Mouse (Mus musculus) embryonic facial prominence, embryonic 10.5 days (tissue): ENCODE results near the gene Ybx2. TPM values are rescaled to one million over a fixed set of nuclear protein-coding genes. Genes with fewer than 3 reads are reported as not detected.
A peak's percentile ranks its signal among the peaks of the same experiment; 100 is the strongest.
"Not testable (repeated sequence)": the region's sequence is repeated elsewhere in the genome, so short reads cannot be mapped to it uniquely, and the experiment has no call there.

Experiments
- DNase-seq: peaks from one replicate; pipeline ENCODE4 v3.0.0-alpha.2; 2017; ENCODE audit warnings: low spot score
- H3K27ac ChIP-seq: fragments of 300-500 bp; sonication (generic); replicated peaks from 2 replicates; pipeline ENCODE4 v1.5.1; 2016; ENCODE audit warnings: mild to moderate bottlenecking
- H3K27me3 ChIP-seq: fragments of 300-500 bp; sonication (generic); replicated peaks from 2 replicates; pipeline ENCODE4 v1.6.1; 2016; ENCODE audit warnings: low read depth, mild to moderate bottlenecking; ENCODE audit not compliant: poor library complexity, severe bottlenecking
- H3K36me3 ChIP-seq: fragments of 300-500 bp; sonication (generic); replicated peaks from 2 replicates; pipeline ENCODE4 v1.6.1; 2016; ENCODE audit warnings: mild to moderate bottlenecking, moderate library complexity
- H3K4me1 ChIP-seq: fragments of 300-500 bp; sonication (generic); 2 replicates; pipeline ENCODE4 v1.6.1; 2016
- H3K4me3 ChIP-seq: fragments of 300-500 bp; sonication (generic); 2 replicates; pipeline ENCODE4 v1.5.1; 2016; ENCODE audit warnings: mild to moderate bottlenecking, moderate library complexity
- H3K9me3 ChIP-seq: fragments of 300-500 bp; sonication (generic); 2 replicates; pipeline ENCODE4 v1.6.1; 2016; ENCODE audit warnings: mild to moderate bottlenecking
- WGBS: fragments of 180-500 bp; shearing (Covaris S2); methylation state at CpG from one replicate; pipeline ENCODE4 v1.1.7; 2016; 5-methylcytosine and 5-hydroxymethylcytosine counted together
- polyA plus RNA-seq: library from polyadenylated mRNA; unstranded; fragments of >200 nt; fragmentation: Nextera tagmentation; extraction: Ambion mirVana; gene quantifications from 2 replicates; pipeline ENCODE4 v1.2.1, GENCODE M21; 2016

Gene Ybx2
- polyA plus RNA-seq, 1 experiment from 2014 or later, result 5.8 TPM

DNA sequence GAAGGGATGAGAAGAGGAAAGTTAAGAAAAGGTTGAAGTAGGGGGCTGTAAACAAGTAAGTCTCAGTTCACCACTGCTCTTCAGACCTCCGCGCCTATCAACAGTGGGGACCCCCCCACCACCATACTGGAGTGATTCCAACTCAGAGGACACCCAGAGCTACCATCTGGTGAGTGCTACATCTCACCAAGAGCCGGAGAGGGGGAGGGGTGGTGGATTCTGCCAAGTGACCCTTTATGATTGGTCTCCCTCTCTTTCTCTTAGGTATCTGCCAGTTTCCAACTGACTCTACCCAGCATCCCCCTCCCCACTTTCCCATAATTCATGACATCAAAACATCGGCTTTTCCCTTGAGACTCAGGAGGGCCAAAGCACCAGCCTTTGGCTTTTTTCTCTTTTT, 5.4 kb downstream of the Ybx2 start:
- DNase-seq, result no peak
- peaks cover 45% of the 10 kb centered on the region for H3K27me3 ChIP-seq
- H3K4me1 ChIP-seq, result peaks cover 36% of the 10 kb centered on the region
- no peak overlapping the region for H3K4me3 ChIP-seq
- H3K27ac ChIP-seq, result no peak overlapping the region
- 84% methylated on average over 4 of the region's 4 CpGs for WGBS
- peaks cover 46% of the 10 kb centered on the region for H3K36me3 ChIP-seq
- H3K9me3 ChIP-seq, result no peaks in the 10 kb centered on the region

GRCm38 (mm10) chr11:69945216-69945615, 9.6 kb downstream of the Ybx2 start:
- WGBS, result 80% methylated on average over 13 of the region's 13 CpGs
- H3K4me3 ChIP-seq, result peak overlapping the region; percentile 62; the same call in 1 of the 2 replicates
- H3K9me3 ChIP-seq, result no peaks in the 10 kb centered on the region
- no peak for DNase-seq
- H3K36me3 ChIP-seq, result peaks cover 52% of the 10 kb centered on the region
- H3K4me1 ChIP-seq, result peaks cover 34% of the 10 kb centered on the region
- H3K27me3 ChIP-seq, result peaks cover 4% of the 10 kb centered on the region; the same call in 1 of the 2 replicates
- H3K27ac ChIP-seq, result no peak overlapping the region; the same call in 1 of the 2 replicates

DNA sequence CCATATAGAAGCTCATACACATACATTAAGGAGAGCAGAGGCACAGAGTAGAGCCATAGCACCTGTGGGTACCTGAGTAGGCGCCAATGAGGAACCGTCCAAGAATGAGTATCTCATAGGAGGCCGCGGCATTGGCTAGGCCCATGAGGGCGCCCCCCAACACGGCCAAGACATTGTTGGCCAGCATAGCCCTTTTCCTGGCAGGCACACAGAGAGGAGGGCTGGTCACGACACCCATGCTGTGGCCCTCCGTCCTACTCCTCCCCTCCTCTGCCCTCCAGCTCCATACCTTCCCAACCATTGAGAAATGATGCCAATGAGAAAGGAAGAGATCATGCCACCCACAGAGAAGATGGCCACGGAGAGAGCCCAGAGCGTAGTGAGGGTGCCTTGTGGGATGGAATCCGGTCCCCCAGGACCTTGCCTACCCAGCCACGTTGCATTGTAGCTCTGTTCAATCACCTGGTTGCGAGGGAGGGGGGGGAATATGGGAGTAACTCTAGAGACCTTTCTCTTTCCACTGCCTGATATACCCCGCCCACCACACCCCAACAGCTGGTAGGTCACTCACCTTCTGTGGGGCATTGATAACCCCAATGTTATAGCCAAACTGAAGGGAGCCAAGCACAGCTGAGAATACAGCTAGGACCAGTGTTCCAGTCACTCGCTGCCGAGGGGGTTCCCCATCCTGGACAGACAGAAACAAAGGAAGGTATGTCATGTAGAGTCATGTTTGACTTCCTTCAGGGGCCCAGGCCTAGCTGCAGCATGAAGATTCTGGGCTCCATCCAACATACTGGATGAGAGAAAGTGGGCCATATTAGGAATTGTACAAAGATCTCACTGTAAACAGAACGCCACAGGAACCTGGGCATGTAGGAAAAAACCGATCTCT, 10.6 kb downstream of the Ybx2 start:
- 92% methylated on average over 18 of the region's 18 CpGs for WGBS
- H3K4me3 ChIP-seq, result peak overlapping the region; percentile 62
- H3K36me3 ChIP-seq, result peaks cover 52% of the 10 kb centered on the region

DNA sequence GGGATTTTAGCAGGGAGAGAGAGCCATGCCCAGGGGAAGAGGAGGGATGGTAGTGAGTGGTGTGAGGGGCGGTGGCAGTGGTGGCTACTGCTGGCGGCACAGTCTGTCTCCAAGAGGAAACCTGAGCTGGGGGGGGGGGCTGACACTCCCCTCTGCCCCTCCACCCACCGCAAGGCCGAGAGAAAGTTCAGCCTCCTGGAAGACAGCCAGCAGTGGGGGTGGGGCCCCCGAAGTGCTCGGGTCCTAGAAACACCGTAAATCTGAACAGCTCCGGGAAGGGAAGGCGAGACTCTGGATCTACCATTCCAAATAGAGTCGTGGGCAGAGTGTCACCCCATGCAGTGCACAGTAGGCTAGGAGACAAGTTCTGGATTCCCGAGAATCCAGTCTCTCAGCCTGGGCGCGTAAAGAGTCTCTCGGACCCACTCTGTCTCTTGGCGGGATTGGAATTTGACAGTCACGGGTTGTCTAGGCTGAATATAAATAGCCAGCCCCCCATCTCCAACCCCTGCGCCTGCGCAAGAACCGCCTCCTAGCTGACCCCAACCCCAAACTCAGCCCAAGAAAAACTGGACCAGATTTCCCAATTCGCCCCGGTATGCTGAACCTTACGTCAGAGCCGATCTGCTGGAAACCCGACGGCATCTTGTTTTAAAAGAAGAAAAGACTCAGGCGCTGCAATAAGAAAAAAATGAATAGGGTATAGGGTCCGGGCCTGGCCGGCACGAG, 11.9 kb downstream of the Ybx2 start:
- H3K27ac ChIP-seq, result peak overlapping the region; percentile 95
- H3K4me1 ChIP-seq, result peaks cover 34% of the 10 kb centered on the region
- WGBS, result 3% methylated on average over 29 of the region's 29 CpGs
- no peaks in the 10 kb centered on the region for H3K9me3 ChIP-seq
- H3K27me3 ChIP-seq, result peaks cover 9% of the 10 kb centered on the region; the same call in 1 of the 2 replicates
- DNase-seq, result peak; percentile 78
- peaks cover 41% of the 10 kb centered on the region for H3K36me3 ChIP-seq
- peak overlapping the region; percentile 62 for H3K4me3 ChIP-seq

More for the DNA sequence above, 10.6 kb downstream of the Ybx2 start:
- Histone ChIP-seq H3K27me3 (peaks cover 3% of the 10 kb centered on the region; the same call in 1 of the 2 replicates), H3K4me1 (peaks cover 34% of the 10 kb centered on the region), H3K9me3 (no peaks in the 10 kb centered on the region), H3K27ac (peak overlapping the region; percentile 57; the same call in 1 of the 2 replicates)
- no peak for DNase-seq

- H3K27ac ChIP-seq, result peak within 1 kb of the TSS; percentile 95
- H3K4me3 ChIP-seq, result peak within 1 kb of the TSS; percentile 62
- peaks cover 10% of the 10 kb centered on the region; the same call in 1 of the 2 replicates for H3K27me3 ChIP-seq
- under 1% methylated on average over 34 of the region's 34 CpGs for WGBS
- H3K9me3 ChIP-seq, result no peaks in the 10 kb centered on the region
- H3K4me1 ChIP-seq, result peaks cover 34% of the 10 kb centered on the region
- DNase-seq, result peak; percentile 99
- H3K36me3 ChIP-seq, result peaks cover 33% of the 10 kb centered on the region
These were observed 12.6 kb downstream of the Ybx2 start, which contains the start of gene Slc2a4 for GRCm38 (mm10) chr11:69948066-69948762. Gene Slc2a4 (minus strand): TSS chr11:69948188.

GRCm38 (mm10) chr11:69948763-69949150, 13.2 kb downstream of the Ybx2 start:
- 1% methylated on average over 14 of the region's 14 CpGs for WGBS
- peaks cover 34% of the 10 kb centered on the region for H3K4me1 ChIP-seq
- DNase-seq, result peak; percentile 91

DNA sequence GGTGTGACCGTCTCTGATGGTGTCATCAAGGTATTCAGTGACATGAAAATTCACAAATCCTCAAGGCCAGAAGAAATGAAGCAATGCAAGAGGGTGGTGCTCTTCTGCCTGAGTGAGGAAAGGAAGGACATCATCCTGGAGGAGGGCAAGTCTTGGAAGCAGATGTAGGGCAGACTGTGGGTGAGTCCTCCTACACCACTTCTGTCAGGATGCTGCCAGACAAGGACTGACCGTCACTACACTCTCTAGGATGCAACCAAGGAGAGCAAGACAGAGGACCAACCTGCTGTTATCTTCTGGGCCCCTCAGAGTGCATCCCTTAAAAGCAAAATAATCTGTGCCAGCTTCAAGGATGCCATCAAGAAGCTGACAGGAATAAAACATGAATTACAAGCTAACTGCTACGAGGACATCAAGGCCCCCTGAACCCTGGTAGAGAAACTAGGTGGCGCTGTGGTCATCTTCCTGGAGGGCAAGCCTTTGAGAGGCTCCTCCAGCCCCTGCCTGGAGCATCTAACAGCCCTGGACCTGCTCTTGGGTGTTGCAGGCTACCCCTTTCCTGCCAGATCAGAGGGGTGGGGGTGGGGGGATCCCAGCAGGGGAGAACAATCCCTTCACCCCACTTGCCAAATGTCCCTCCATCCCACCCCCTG, 15.3 kb downstream of the Ybx2 start:
- no peaks in the 10 kb centered on the region for H3K9me3 ChIP-seq
- no peak for DNase-seq
- H3K27me3 ChIP-seq, result peaks cover 10% of the 10 kb centered on the region
- no peak overlapping the region for H3K27ac ChIP-seq
- H3K4me3 ChIP-seq, result no peak overlapping the region
- H3K4me1 ChIP-seq, result peaks cover 32% of the 10 kb centered on the region
- peaks cover 6% of the 10 kb centered on the region for H3K36me3 ChIP-seq
- 43% methylated on average over 4 of the region's 4 CpGs for WGBS

More at GRCm38 (mm10) chr11:69948763-69949150, 13.2 kb downstream of the Ybx2 start:
- Histone ChIP-seq H3K36me3 (peaks cover 28% of the 10 kb centered on the region), H3K27me3 (peaks cover 10% of the 10 kb centered on the region; the same call in 1 of the 2 replicates), H3K4me3 (peak overlapping the region; percentile 62), H3K27ac (peak overlapping the region; percentile 95), H3K9me3 (no peaks in the 10 kb centered on the region)

- Histone ChIP-seq H3K36me3 (no peaks in the 10 kb centered on the region), H3K27me3 (peaks cover 10% of the 10 kb centered on the region), H3K4me3 (no peak overlapping the region), H3K4me1 (peaks cover 19% of the 10 kb centered on the region), H3K9me3 (no peaks in the 10 kb centered on the region), H3K27ac (no peak overlapping the region)
- 49% methylated on average over 1 of the region's 1 CpGs for WGBS
- no peak for DNase-seq
These were observed 16.7 kb downstream of the Ybx2 start for GRCm38 (mm10) chr11:69952274-69952673.

GRCm38 (mm10) chr11:69953267-69953915, 17.8 kb downstream of the Ybx2 start:
- DNase-seq, result no peak
- H3K27me3 ChIP-seq, result peaks cover 10% of the 10 kb centered on the region
- H3K9me3 ChIP-seq, result no peaks in the 10 kb centered on the region
- H3K4me1 ChIP-seq, result peaks cover 10% of the 10 kb centered on the region
- H3K27ac ChIP-seq, result no peak overlapping the region
- WGBS, result 76% methylated on average over 11 of the region's 11 CpGs
- no peak overlapping the region for H3K4me3 ChIP-seq
- H3K36me3 ChIP-seq, result no peaks in the 10 kb centered on the region

DNA sequence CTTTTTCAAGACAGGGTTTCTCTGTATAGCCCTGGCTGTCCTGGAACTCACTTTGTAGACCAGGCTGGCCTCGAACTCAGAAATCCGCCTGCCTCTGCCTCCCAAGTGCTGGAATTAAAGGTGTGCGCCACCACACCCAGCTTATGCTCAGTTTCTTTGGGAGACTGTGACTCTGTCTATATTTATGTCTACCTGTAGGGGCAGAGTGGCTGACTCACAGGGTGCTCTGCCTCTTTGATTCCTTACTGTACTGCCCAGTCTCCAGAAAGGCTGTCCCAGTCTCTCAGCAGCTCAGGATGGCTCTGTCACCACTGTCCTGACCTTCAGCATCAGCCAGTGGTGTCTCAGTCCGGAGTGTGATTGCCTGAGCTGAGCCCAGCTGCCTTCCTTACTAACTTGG, 20.0 kb downstream of the Ybx2 start:
- not testable (repeated sequence) for H3K27me3 ChIP-seq, H3K9me3 ChIP-seq, DNase-seq, H3K4me1 ChIP-seq, H3K4me3 ChIP-seq, H3K27ac ChIP-seq, H3K36me3 ChIP-seq
- WGBS, result 80% methylated on average over 4 of the region's 4 CpGs

GRCm38 (mm10) chr11:69956218-69956617, 20.6 kb downstream of the Ybx2 start:
- DNase-seq, result no peak
- Histone ChIP-seq H3K9me3 (no peaks in the 10 kb centered on the region), H3K27me3 (peaks cover 10% of the 10 kb centered on the region), H3K4me1 (no peaks in the 10 kb centered on the region), H3K27ac (no peak overlapping the region), H3K36me3 (no peaks in the 10 kb centered on the region), H3K4me3 (no peak overlapping the region)
- 83% methylated on average over 1 of the region's 1 CpGs for WGBS
